Mouse (Mus musculus) urinary bladder, postnatal 4 days (tissue): ENCODE results near the gene Ptpdc1.

Experiments
- DNase-seq, 2 experiments: peaks; one replicate each; pipeline ENCODE4 v3.0.0; 2021 to 2022; ENCODE audit warnings: low spot score in 2 of 2

Ptpdc1 gene

GRCm38 (mm10) chr13:48547623-48548022 lies 77.8 kb downstream of the Ptpdc1 start:
- DNase-seq, result no peak

GRCm38 (mm10) chr13:48546330-48546917 lies 79.0 kb downstream of the Ptpdc1 start:
- peak; percentile 99 to 100 for DNase-seq

- peak; percentile 97 to 99 for DNase-seq
These were observed 79.8 kb downstream of the Ptpdc1 start for GRCm38 (mm10) chr13:48545476-48546281.

- no peak for DNase-seq
These were observed 80.6 kb downstream of the Ptpdc1 start for GRCm38 (mm10) chr13:48544867-48545266.

- no peak for DNase-seq
These were observed 81.1 kb downstream of the Ptpdc1 start for GRCm38 (mm10) chr13:48544391-48544790.

- no peak for DNase-seq
These were observed 85.0 kb downstream of the Ptpdc1 start for GRCm38 (mm10) chr13:48540488-48540887.

GRCm38 (mm10) chr13:48533441-48533840 lies 92.0 kb downstream of the Ptpdc1 start:
- DNase-seq, result no peak

GRCm38 (mm10) chr13:48531448-48531847 lies 94.0 kb downstream of the Ptpdc1 start:
- DNase-seq, result no peak

GRCm38 (mm10) chr13:48530685-48531084 lies 94.8 kb downstream of the Ptpdc1 start:
- peak in 1 of 2 experiments; percentile 39 for DNase-seq

GRCm38 (mm10) chr13:48529028-48529427 lies 96.4 kb downstream of the Ptpdc1 start:
- DNase-seq, result no peak

- peak in 1 of 2 experiments; percentile 37 for DNase-seq
These were observed 97.2 kb downstream of the Ptpdc1 start for GRCm38 (mm10) chr13:48528123-48528871.
